Mouse (Mus musculus) heart, adult 8-10 months (tissue): ENCODE measurements at regions not wholly inside any gene's neighbourhood (a gene's known extent, or its start where the extent isn't known, plus 50 kb on each side); places are given as distances from the start of the nearest gene placed in this dataset.
"Not testable (repeated sequence)": the region's sequence is repeated elsewhere in the genome, so short reads cannot be mapped to it uniquely, and the experiment has no call there.

Experiments used
- DNase-seq: peaks from one replicate; pipeline ENCODE4 v3.0.0; 2022; ENCODE audit warnings: low spot score

DNA sequence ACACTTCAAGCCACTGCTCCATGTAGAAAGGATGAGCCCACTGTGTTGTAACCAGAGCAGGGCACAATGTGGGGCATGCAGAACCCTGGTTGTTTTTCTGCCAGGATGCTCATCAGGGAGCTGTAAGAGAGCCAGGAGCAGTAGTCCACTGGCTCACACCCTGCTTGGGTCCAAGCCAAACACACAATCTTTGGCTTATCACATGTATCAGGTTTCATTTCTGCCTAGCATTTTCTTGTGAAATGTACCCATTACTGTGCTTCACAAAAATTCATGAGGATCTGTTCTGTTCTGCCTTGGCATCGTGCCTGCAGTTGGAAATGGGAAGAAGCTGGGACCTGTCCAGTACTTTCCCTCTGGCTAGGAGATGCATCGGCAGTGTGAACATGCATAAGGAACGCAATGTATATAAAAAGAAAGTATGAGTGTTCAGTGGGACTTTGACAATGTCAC lies 491.6 kb upstream of the Igfbp3 start:
- no peak for DNase-seq

DNA sequence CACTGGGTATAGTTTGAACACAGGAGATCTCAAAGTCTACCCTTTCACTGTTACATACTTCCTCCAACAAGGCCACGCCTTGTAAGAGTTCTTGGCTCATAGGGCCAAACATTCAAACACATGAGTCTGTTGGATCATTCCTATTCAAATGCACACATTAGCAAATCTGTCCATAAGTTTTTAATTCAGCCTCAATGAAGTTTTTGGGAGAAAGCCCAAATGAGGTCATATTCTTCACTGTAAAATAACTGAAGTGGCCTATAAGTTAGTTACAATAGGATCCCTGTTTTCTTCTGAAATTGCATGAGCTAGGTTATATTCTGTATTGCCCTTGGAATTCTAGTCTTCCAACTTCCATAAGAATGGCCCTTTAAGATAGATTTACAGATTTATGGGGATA lies 483.9 kb upstream of the Igfbp3 start:
- DNase-seq = no peak

DNA sequence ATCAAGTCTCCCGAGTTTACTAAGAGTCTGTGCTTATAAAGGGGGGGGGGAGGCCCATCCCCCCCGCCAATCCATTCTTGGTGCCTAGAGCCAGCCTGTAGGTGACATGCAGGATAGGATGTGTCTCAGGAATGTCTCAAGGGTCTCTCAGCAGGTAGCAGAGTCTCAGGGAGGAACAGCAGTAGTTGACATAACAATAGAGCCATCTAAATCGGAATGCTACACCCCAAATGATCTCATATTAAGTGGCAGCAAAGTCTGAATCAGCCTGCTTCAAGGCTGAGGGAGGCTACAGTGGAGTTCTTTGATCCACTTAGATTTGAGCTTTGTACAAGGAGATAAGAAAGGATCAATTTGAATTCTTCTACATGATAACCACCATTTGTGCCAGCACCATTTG lies 476.0 kb upstream of the Igfbp3 start:
- DNase-seq = not testable (repeated sequence)

DNA sequence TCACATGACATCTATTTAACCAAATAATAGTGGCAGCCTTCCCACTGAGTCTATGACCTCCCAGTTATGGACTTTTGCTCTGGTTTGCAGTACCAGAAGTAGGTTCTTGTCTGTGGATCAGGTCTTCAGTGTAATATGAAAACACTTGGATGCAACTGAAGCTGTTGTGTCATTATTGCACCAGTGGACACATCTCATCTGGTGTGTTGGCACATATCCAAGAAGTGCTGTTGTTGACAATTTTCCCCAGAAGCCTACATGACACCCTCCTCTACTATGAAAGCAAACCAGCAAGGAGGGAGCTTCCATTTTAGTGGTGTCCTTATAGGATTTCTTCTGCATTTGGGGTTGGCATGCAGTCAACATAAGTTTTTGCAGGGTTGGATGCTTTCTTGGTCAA lies 459.1 kb upstream of the Igfbp3 start:
- DNase-seq = peak; percentile 9

DNA sequence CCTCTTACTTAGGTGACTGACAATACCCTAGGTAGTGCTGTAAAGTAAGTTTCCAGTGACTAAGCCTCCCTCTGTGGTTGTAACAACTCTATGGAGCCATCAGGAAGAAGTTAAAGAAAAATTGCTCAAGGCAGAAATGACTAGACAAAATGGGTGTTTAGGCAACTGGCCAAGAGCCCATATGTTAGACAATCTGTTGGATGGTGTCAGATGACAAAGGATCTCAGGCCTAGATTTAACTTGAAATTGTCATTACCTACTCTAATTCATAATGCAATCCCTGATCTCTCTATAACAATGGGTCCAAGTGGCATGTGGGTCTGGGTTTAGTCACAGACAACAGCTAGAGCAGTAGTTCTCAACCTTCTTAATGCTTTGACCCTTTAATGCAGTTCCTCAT lies 416.9 kb upstream of the Igfbp3 start:
- DNase-seq = no peak

DNA sequence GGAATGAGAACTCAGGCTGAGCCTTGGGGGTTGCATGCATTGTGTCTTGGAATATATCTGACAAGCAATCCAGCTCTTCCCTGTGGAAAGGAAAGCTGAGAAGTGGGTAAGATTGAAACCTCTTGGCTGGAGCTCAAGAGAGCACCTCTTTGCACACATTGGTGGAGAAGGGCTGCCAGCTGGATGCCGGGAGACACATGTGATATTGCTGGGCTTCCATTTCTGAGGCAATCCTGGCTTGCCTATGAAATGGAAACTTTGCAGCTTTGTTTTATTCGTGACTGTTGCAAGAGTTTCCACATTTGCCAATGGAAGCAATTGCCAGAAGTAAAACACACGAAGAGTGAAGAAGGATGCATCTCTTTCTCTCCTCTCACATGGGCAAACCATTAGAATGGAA lies 411.5 kb upstream of the Igfbp3 start:
- DNase-seq = peak; percentile 10

DNA sequence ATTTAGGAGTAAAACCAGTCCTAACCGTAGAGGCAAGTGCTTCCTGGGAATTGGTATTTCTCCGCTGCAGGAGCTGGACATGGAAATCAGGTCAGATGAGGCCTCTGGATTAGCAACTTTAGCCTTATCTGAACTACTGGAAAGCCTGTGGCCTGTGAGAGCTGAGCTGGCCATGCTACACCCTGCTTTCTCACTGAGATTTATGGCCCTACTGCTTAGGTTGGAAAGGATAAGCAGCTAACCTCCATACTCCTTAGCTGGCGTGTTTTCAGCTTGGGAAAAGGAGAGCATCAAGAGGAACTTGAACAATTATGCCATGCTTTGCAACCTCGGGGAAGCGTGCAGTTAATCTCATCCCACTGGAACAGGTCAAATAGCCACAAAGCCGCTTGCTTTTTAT lies 406.6 kb upstream of the Igfbp3 start:
- DNase-seq = peak; percentile 6

DNA sequence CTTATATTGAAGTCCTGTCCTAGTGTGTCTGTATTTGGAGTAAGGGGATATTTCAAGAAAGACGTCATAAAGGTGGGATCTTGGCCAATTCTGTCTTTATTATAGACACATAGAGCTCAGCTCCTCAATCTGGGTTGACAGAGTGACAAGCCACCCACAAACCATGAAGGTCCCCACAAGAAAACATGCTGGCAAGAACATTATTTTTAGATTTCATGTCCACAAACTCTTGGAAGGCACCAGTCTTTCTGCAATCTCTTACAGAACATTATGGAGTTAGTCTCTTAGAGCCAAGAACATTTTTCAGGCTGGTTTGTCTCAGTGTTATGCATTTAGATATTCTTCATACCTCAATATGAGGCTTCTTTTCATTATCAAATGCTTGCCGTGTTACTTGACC lies 397.0 kb upstream of the Igfbp3 start:
- no peak for DNase-seq

DNA sequence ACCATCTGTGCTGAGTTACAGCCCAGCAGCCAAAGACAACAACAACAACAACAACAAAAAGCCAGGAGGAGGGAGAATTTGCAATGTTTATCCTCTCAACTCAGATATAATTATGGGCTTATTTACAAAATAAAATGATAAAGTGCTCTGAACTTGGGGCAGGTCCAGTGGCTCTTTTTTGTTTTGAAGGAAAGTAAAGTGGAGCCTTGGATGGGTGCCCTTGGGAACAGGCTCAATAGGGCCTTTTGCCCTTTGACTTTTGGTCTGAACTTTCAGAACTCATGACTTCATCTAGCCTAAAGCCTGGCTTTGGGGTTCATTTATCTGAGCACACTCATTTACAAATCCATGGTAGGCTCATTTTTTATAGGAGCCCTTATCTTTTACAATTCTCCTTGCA lies 396.2 kb upstream of the Igfbp3 start:
- DNase-seq = no peak

DNA sequence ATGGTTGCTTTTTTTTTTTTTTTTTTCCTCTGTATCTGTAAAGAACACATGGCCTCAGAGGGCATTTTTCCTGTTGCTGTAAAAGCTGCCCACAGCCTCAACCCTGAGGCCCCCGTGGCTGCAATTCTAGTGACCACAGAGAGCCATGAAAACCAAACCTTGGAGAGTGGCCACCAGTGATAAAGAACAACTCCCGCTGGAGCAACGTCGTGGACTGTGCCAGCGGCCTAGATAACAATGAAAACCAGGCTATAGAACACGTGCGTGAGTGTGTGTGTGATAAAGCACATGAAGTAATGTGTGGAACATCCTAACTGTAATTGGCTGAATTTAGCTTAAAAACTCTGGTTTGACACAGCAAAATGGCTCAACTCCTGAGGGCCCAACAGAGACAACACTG lies 392.9 kb upstream of the Igfbp3 start:
- DNase-seq = no peak

DNA sequence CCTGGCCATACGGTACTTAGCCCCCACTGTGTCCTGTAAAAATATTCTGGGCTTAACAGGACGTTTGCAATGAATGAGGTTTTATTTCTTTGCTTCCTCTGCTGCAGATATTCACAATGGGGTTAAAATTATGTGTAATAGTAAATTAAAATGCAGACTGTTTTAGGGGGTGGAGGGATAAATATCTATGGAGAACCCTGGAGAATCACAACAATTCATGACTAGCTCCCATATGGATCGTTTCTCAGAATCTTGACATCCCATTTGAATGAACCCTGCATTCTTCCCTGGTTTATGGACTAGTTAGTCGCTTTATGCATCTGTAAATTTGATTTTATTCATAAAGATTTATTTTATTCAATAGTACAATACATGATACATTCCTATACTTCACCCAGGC lies 378.3 kb upstream of the Igfbp3 start:
- no peak for DNase-seq

DNA sequence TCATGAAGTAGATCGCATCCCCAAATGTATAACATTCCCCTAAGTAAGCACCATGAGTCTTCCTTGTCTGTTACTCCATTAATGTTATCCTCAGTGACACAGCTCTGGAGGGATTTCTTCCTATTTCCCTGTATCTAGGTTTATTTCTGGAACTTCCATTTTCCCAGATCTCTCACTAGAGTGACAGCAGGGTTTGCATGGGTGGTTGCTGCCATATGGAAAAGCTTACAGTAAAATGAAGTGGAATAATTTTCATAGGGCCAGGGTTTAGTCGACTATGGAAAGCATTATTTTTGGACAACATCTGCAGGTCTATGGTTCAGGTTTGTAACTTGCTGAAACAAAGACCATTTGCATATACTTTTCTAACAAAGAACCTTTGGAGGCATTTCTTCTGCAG lies 369.6 kb upstream of the Igfbp3 start:
- no peak for DNase-seq

DNA sequence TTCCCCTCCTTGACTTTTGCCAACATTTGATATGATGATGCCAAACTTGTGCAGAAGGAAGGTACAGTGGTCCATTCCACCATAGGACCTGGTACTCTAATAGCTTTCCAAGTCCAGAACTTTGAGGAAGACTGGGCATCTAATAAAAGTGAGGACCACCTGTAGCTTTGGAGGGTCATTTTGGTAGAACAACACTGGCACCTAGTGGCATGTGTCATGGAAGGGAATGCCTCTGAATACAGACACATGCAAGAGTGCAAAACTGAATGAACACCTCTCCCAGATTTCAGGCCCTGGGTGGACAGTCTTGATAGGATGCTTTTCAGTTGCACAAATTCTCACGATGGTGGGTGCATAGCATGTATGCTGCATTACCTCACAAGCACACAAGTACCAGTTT lies 354.8 kb upstream of the Igfbp3 start:
- DNase-seq = peak; percentile 36

DNA sequence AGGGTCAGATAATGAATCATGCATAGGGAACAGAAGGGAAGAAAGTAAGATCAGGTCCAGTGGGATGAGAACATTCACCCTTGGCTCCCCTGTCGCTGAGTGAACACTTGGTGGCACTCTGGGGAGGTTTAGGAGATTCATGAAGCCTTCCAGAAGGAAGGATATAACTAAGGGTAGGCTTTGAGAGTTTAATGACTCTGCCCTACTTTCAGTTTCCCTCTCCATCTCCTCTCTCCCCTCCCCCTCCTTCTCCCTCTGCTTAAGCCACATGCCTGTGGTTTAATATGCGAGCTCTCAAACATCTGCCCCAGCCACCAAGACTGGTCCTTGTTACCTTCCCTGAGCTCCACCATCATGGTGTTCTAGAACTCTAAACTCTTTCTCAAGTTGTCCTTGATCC lies 348.3 kb upstream of the Igfbp3 start:
- DNase-seq = peak; percentile 14

DNA sequence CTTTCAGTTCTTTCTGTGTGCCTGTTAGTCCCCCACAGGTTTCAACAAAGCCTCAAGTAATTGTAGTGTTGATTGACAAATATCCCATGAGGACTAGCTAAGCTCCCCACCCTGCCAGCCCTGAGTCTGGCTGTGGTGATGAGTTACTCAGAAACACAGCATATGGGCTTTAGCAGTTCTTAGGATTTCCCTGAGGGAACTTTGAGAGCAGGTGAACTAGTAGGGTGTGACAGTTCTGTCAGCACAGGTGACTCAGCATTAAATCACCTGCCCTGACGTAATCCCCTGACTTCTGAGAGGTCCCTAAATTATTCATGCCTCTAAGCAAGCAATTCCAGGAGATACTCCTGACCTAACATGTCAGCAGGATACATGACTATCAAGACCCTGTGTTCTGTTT lies 347.7 kb upstream of the Igfbp3 start:
- no peak for DNase-seq

DNA sequence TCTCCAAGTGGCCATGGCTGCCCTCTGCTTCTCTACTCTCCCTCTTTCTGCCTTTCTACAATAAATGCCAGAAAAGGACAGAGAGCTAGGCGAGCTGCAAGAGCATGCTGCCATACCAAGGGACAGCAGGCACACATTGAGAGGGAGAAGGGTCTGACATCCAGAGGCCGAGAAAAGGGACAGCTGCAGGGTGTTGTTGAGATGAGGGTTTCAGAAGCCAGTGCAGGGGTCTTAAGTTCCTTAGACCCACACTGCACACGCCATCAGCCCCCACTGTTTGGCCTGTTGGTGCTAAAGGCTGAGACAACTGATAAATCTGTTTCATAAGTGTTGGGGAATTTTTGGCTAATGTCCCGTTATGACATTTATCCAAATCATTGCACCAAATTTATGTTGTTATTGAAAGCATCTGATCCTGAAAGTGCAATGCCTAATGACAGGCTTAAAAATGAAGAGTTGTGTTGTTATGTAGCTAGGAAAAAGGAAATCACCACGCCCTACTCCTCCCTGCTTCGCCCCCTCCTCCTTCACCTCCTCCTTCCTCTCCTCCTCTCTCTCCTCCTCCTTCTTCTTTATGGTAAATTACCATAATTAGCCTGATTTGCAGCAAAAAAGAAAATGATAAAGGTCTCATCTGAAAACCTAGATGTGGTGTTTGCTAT lies 342.0 kb upstream of the Igfbp3 start:
- no peak for DNase-seq

DNA sequence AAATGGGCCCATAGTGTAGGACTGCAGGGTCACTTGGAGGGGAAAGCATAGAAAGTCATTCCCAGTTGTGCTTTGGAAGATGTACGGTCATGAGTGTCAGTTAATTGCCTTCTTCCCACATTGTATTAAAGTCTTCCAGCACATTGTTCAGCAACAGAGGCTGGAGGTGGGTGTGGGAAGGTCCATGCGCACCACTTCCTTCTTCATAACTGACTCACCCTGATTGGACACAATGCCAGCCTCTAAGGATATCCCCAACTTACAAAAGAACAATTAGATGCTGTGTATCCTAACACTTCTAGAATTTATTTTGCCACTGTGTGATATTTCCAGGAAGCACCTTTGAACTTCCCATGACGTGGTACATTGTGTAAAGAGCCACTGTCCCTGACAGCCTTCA lies 338.4 kb upstream of the Igfbp3 start:
- peak; percentile 3 for DNase-seq

DNA sequence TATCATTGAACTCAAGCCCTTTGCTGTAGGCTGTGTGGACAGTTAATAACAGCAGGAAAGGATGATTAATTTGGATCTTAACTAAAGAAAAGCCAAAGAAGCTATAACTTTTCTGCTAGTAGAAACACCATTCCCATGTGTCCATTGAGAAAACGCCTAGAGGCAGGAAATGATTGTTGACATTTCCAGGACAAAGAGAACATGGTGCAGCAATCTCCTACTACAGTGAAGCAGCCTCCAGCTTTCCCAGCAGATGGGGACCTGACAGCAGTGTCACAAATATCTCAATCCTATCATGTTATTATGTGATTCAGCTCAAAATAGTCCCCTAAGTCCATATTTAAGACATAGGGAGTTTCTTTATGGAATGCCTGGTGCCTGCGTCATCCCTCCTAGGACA lies 334.1 kb upstream of the Igfbp3 start:
- peak; percentile 10 for DNase-seq

DNA sequence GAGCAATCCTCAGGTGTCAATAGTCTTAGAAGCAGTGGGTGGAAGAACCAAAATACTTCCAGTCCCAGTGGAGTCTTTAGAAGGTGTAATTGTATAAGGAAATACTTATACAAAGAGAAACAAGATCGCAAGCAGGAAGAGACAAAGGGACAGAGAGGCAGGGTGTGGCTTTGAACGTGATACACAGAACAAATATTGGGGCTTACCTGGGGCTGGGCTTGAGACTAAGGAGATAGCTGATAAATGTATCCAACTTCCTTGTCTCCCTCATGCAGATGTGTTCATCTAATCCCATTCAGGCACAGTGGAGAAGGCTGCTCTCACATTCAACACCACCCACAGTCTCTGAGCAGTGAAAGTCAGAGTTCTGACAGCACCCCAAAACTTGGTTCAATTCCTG lies 331.9 kb upstream of the Igfbp3 start:
- DNase-seq = no peak

DNA sequence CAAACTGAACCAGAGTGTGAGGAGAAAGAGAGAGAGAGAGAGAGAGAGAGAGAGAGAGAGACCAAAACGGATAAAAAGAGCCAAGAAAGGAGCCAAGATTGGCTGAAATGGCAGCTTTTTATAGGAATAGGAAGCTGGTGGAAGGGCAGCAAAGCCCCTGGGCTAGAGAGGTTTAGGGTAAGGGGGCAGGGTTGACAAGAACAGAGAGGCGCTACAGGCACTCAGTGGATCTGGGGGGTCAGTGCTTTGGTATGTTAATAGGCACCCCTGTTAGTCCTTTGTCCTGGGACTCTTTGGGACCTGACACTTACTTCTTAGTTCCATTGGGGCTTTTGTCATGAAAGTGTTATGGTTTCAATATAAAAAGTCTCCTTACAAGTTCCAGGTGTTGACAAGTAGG lies 320.9 kb upstream of the Igfbp3 start:
- no peak for DNase-seq

DNA sequence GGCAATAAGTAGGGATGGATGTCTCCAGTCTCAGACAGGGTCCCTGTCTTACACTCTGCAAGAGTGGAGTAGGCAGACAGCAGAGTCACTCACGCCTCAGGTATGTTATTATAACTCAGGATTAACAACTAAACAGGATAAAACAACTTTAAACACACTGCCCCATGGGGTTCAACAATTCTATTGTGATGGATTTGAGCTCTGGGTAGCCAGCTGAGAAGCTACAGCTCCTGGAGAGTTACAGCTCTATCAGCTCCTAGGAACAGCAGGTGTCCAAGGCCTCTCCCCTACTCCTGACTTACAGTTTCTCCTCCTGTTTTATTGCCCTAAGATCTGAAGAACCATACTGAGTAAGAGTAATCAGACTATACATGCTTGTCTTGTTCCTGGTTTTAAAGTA lies 319.6 kb upstream of the Igfbp3 start:
- no peak for DNase-seq

DNA sequence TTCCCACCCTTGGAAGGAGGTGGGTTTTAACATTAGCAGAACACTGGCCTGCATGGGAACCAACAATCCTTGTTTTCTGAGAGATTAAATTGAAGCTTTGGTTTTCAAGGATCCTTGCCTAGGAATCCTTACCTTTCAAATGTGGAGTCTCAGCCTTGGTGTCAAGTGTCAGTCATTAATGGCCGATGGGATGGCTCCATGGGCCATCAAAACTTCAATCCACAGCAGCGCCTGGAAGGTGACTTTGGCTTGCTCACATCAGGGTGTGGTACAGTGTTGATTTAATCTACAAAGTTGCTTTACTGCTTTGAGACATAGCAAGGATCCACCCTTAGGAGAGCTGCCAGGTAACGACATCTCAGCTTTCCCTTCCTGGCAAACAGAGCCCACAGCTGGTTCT lies 318.1 kb upstream of the Igfbp3 start:
- DNase-seq = no peak

DNA sequence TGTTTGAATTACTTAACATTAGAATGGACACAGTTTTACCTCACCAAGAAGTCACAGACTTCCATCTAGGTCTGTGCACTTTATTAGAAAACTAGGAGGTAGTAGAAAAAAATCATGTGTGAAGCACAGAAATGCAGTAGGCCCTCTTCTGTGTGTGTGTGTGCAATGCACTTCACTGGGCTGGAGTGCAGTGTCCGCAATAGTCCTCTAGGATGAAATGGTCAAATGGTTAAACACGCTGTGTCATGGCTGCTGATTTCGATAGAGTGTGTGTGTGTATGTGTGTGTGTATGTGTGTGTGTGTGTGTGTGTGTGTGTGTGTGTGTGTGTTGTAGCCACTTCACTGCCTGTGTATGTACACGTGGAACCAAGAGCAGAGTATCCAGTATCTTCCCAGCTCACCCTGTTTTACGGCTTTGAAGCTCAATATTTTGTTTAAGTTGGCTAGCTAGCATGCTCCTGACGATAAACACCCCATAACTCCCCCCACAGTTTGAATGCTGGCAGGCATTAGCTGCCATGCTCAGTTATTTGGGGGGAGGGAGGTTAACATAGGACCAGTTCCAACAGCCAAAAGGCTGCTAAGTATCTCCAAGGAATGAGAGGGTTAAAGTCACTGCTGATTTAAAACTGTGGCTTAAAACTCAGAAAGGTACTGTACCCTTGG lies 316.9 kb upstream of the Igfbp3 start:
- DNase-seq = no peak

DNA sequence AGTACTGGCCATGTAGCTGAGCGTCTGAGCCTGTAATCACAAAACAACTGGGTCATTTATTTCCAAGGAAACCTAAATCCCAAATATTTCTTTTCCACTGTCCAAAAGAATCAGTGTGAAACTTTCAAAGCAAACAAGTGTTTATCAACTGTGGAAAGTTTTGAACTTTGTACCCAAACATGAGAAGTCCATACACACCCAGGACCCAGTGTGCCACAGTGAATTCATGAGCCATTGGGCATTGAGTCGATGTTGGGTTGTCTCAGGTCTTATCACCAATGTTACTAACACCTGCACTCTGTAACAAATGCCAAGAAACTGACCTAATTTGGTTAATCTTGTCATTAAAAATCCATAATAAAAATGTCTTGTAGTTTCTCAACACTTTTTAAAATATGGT lies 305.8 kb upstream of the Igfbp3 start:
- no peak for DNase-seq
